Mouse (Mus musculus): ENCODE results near the gene St8sia6. TPM values are rescaled to one million over a fixed set of nuclear protein-coding genes. Genes with fewer than 3 reads are reported as not detected.

Gene St8sia6
- polyA plus RNA-seq, 1 experiment, result 1.2 TPM

GRCm38 (mm10) chr2:13806120-13806519, 12.3 kb upstream of the St8sia6 start:
- H3K4me1 ChIP-seq (ENCODE audit: control insufficient read depth, insufficient read depth, low read length), result no peaks in the 10 kb centered on the region
- no peaks in the 10 kb centered on the region for H3K36me3 ChIP-seq (ENCODE audit: control insufficient read depth, insufficient read depth, low read length, poor library complexity, severe bottlenecking)
- H3K27ac ChIP-seq (ENCODE audit: insufficient read depth, low read length), result no peak overlapping the region
- H3K4me3 ChIP-seq (ENCODE audit: low read depth, low read length), result no peak overlapping the region
- H3K9me3 ChIP-seq (replicated peaks; ENCODE audit: control insufficient read depth, insufficient read depth, low read length, poor library complexity, severe bottlenecking), result no peaks in the 10 kb centered on the region
- TF ChIP-seq EP300 (IDR thresholded peaks at IDR 0.05; ENCODE audit: insufficient read depth, low read depth, low read length) (no peak), CTCF (IDR thresholded peaks at IDR 0.05; ENCODE audit: low read depth, low read length) (no peak), POLR2A (IDR thresholded peaks at IDR 0.05; ENCODE audit: insufficient read depth, low read length) (no peak)
- H3K27me3 ChIP-seq (ENCODE audit: control insufficient read depth, insufficient read depth, low read length, poor library complexity, severe bottlenecking), result no peaks in the 10 kb centered on the region; the same call in 1 of the 2 replicates
- H3K9ac ChIP-seq (ENCODE audit: low read depth, poor library complexity, severe bottlenecking), result no peak overlapping the region

- Histone ChIP-seq H3K27me3 (ENCODE audit: control insufficient read depth, insufficient read depth, low read length, poor library complexity, severe bottlenecking) (no peaks in the 10 kb centered on the region; the same call in 1 of the 2 replicates), H3K9me3 (replicated peaks; ENCODE audit: control insufficient read depth, insufficient read depth, low read length, poor library complexity, severe bottlenecking) (no peaks in the 10 kb centered on the region), H3K4me3 (ENCODE audit: low read depth, low read length) (no peak overlapping the region), H3K4me1 (ENCODE audit: control insufficient read depth, insufficient read depth, low read length) (no peaks in the 10 kb centered on the region), H3K27ac (ENCODE audit: insufficient read depth, low read length) (no peak overlapping the region), H3K9ac (ENCODE audit: low read depth, poor library complexity, severe bottlenecking) (no peak overlapping the region), H3K36me3 (ENCODE audit: control insufficient read depth, insufficient read depth, low read length, poor library complexity, severe bottlenecking) (no peaks in the 10 kb centered on the region)
- TF ChIP-seq POLR2A (IDR thresholded peaks at IDR 0.05; ENCODE audit: insufficient read depth, low read length) (no peak), EP300 (IDR thresholded peaks at IDR 0.05; ENCODE audit: insufficient read depth, low read depth, low read length) (no peak), CTCF (IDR thresholded peaks at IDR 0.05; ENCODE audit: low read depth, low read length) (no peak)
Measured at GRCm38 (mm10) chr2:13800639-13801038, 6.8 kb upstream of the St8sia6 start.

GRCm38 (mm10) chr2:13794446-13794845, 582 bp upstream of the St8sia6 start:
- no peaks in the 10 kb centered on the region for H3K36me3 ChIP-seq (ENCODE audit: control insufficient read depth, insufficient read depth, low read length, poor library complexity, severe bottlenecking)
- H3K9me3 ChIP-seq (replicated peaks; ENCODE audit: control insufficient read depth, insufficient read depth, low read length, poor library complexity, severe bottlenecking), result no peaks in the 10 kb centered on the region
- H3K4me1 ChIP-seq (ENCODE audit: control insufficient read depth, insufficient read depth, low read length), result no peaks in the 10 kb centered on the region
- no peak overlapping the region for H3K9ac ChIP-seq (ENCODE audit: low read depth, poor library complexity, severe bottlenecking)
- no peak overlapping the region for H3K4me3 ChIP-seq (ENCODE audit: low read depth, low read length)
- H3K27ac ChIP-seq (ENCODE audit: insufficient read depth, low read length), result no peak overlapping the region
- peaks cover 7% of the 10 kb centered on the region for H3K27me3 ChIP-seq (ENCODE audit: control insufficient read depth, insufficient read depth, low read length, poor library complexity, severe bottlenecking)
- TF ChIP-seq CTCF (IDR thresholded peaks at IDR 0.05; ENCODE audit: low read depth, low read length), result no peak
- no peak for TF ChIP-seq EP300 (IDR thresholded peaks at IDR 0.05; ENCODE audit: insufficient read depth, low read depth, low read length)
- TF ChIP-seq POLR2A (IDR thresholded peaks at IDR 0.05; ENCODE audit: insufficient read depth, low read length), result no peak

GRCm38 (mm10) chr2:13793054-13793968, 553 bp downstream of the St8sia6 start:
- H3K4me3 ChIP-seq (ENCODE audit: low read depth, low read length), result peak overlapping the region; percentile 55
- TF ChIP-seq POLR2A (IDR thresholded peaks at IDR 0.05; ENCODE audit: insufficient read depth, low read length) (no peak), CTCF (IDR thresholded peaks at IDR 0.05; ENCODE audit: low read depth, low read length) (no peak), EP300 (IDR thresholded peaks at IDR 0.05; ENCODE audit: insufficient read depth, low read depth, low read length) (no peak)
- H3K27me3 ChIP-seq (ENCODE audit: control insufficient read depth, insufficient read depth, low read length, poor library complexity, severe bottlenecking), result peaks cover 7% of the 10 kb centered on the region

GRCm38 (mm10) chr2:13792256-13793005, 1.4 kb downstream of the St8sia6 start:
- TF ChIP-seq POLR2A (IDR thresholded peaks at IDR 0.05; ENCODE audit: insufficient read depth, low read length), result no peak
- TF ChIP-seq CTCF (IDR thresholded peaks at IDR 0.05; ENCODE audit: low read depth, low read length), result no peak
- TF ChIP-seq EP300 (IDR thresholded peaks at IDR 0.05; ENCODE audit: insufficient read depth, low read depth, low read length), result no peak
- peak overlapping the region; percentile 32; the same call in 1 of the 2 replicates for H3K4me3 ChIP-seq (ENCODE audit: low read depth, low read length)
- H3K27me3 ChIP-seq (ENCODE audit: control insufficient read depth, insufficient read depth, low read length, poor library complexity, severe bottlenecking), result peaks cover 7% of the 10 kb centered on the region
- H3K36me3 ChIP-seq (ENCODE audit: control insufficient read depth, insufficient read depth, low read length, poor library complexity, severe bottlenecking), result no peaks in the 10 kb centered on the region
- H3K9ac ChIP-seq (ENCODE audit: low read depth, poor library complexity, severe bottlenecking), result peak overlapping the region; percentile 57; the same call in 1 of the 2 replicates
- no peaks in the 10 kb centered on the region for H3K4me1 ChIP-seq (ENCODE audit: control insufficient read depth, insufficient read depth, low read length)
- no peak overlapping the region for H3K27ac ChIP-seq (ENCODE audit: insufficient read depth, low read length)
- H3K9me3 ChIP-seq (replicated peaks; ENCODE audit: control insufficient read depth, insufficient read depth, low read length, poor library complexity, severe bottlenecking), result no peaks in the 10 kb centered on the region

More at GRCm38 (mm10) chr2:13793054-13793968, 553 bp downstream of the St8sia6 start:
- no peaks in the 10 kb centered on the region for H3K9me3 ChIP-seq (replicated peaks; ENCODE audit: control insufficient read depth, insufficient read depth, low read length, poor library complexity, severe bottlenecking)
- H3K36me3 ChIP-seq (ENCODE audit: control insufficient read depth, insufficient read depth, low read length, poor library complexity, severe bottlenecking), result no peaks in the 10 kb centered on the region
- no peaks in the 10 kb centered on the region for H3K4me1 ChIP-seq (ENCODE audit: control insufficient read depth, insufficient read depth, low read length)
- peak overlapping the region; percentile 57 for H3K9ac ChIP-seq (ENCODE audit: low read depth, poor library complexity, severe bottlenecking)
- H3K27ac ChIP-seq (ENCODE audit: insufficient read depth, low read length), result no peak overlapping the region
